In the genomic region with DNA sequence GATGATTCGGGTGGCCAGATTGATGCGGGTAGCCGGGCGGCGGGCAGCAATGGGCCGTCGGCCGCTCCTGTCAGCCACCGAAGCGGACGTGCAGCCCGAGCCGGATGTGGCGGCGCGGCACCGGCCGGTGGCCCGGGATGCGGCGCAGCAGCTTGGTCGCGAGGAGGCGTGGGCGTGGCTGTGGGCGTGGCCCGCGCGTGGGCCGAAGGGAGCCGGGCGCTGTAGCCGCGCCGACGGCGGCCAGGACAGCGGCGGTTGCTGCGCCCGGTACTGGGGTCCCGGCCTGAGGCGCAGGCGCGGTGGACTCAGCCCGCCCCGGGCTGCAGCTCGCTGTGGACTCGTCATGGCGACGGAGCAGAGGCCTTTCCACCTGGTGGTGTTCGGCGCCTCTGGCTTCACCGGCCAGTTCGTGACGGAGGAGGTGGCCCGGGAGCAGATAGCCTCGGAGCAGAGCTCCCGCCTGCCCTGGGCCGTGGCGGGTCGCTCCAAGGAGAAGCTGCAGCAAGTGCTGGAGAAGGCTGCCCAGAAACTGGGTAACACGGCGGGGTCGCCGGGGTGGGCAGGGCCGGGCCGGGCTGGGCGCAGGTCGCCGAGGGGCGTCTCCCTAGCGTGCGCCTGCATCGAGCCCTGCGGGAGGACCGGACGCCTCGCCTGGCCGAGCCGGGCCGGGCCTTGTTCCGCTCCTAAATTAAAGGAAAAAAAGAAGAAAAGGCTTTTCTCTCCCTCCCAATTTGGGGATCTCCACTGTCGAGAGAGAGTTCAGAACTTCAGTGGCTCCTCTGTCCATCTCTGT, we compare ENCODE assay signal across 8 mouse cellular contexts. TPM values are rescaled to one million over a fixed set of nuclear protein-coding genes. Genes with fewer than 3 reads are reported as not detected.
A peak's percentile ranks its signal among the peaks of the same experiment; 100 is the strongest.
DNase-seq lines count a peak whose midpoint lies in the region; ATAC-seq lines count a peak whose summit lies in the region.

A gene (plus strand): TSS at position 198 of the 793 bp plus-strand sequence.

- peak within 1 kb of the TSS; percentile 84 for H3K4me2 ChIP-seq in intestine, embryonic 15.5 days (replicated peaks)

- no peaks in the 10 kb centered on the region for H3K27me3 ChIP-seq in intestine, embryonic 15.5 days (replicated peaks)

- ATAC-seq in intestine, embryonic 15.5 days, result peak; percentile 97
- peak; percentile 75 for ATAC-seq in megakaryocyte-erythroid progenitor cell, adult 5-6 weeks (replicated peaks; ENCODE audit: low FRiP score, low TSS enrichment, poor library complexity, severe bottlenecking)

- peak within 1 kb of the TSS; percentile 87 for H3K9ac ChIP-seq in intestine, embryonic 15.5 days

- peak within 1 kb of the TSS; percentile 76 for H3K27ac ChIP-seq in intestine, embryonic 15.5 days

- H3K36me3 ChIP-seq in intestine, embryonic 15.5 days, result peaks cover 3% of the 10 kb centered on the region; the same call in 1 of the 2 replicates

- H3K4me3 ChIP-seq in intestine, embryonic 15.5 days (replicated peaks), result peak within 1 kb of the TSS; percentile 76

- intact Hi-C loops in left cerebral cortex, postnatal 14 days (cut with DNase I), result no loop called here

- under 1% methylated on average over 79 of the region's 84 CpGs for WGBS in intestine, embryonic 15.5 days

- DNase-seq in adrenal gland, adult 2 months, result peak; percentile 96
- peak; percentile 63 for DNase-seq in embryo, embryonic 11.5 days (ENCODE audit: low read depth, low spot score)
- DNase-seq in gastrocnemius, postnatal 4 days (ENCODE audit: low spot score in 2 of 2), result peak; percentile 83 to 92
- DNase-seq in left cerebral cortex, postnatal 14 days (ENCODE audit: low spot score in 2 of 2), result peak; percentile 75 to 81
- peak; percentile 80 for DNase-seq in right cerebral cortex, postnatal 14 days
- DNase-seq in urinary bladder, postnatal 36 days (ENCODE audit: low spot score in 2 of 2), result peak; percentile 81 to 84

- H3K4me1 ChIP-seq in intestine, embryonic 15.5 days (replicated peaks), result 0 out of 2 replicates have a peak, but pooled peaks cover 4% of the 10 kb centered on the region

- no peaks in the 10 kb centered on the region for H3K9me3 ChIP-seq in intestine, embryonic 15.5 days

RNA-seq across cellular contexts. Expression of the gene that starts here (rescaled TPM):
- 10 to 100 TPM; 31.0 to 37.0 TPM for total RNA-seq in adrenal gland, adult 2 months (2021)
- polyA plus RNA-seq in adrenal gland, adult 2 months (2012; rRNA removed), result 6.8 and 8.9 TPM in 2 replicates
- total RNA-seq in gastrocnemius, postnatal 4 days (2021), result 10 to 100 TPM; 72.9 to 79.8 TPM
- 45.1 and 51.8 TPM in 2 replicates for polyA plus RNA-seq in intestine, embryonic 15.5 days (2015; fragmentation: Nextera tagmentation; extraction: Ambion mirVana)
- total RNA-seq in left cerebral cortex, postnatal 14 days (2021), result 10 to 100 TPM; 58.6 to 61.2 TPM
- total RNA-seq in megakaryocyte-erythroid progenitor cell, adult 5-6 weeks (2014; fragmentation: Nextera tagmentation), result 1.4 and 5.1 TPM in 2 replicates
- 13.2 and 26.4 TPM in 2 replicates for total RNA-seq in megakaryocyte-erythroid progenitor cell, adult 5-6 weeks (2017)

Comparison
In these comparisons a context has a peak if more than half of its experiments do, and no peak if none do; other contexts are left out.
1. Peak in every context shown above with its lines: DNase-seq, ATAC-seq, H3K4me3 ChIP-seq and H3K27ac ChIP-seq.